Mouse (Mus musculus) kidney, postnatal 14 days (tissue): ENCODE measurements around the gene Trub2.
A peak's percentile ranks its signal among the peaks of the same experiment; 100 is the strongest.

Experiments used
- DNase-seq: peaks from one replicate; pipeline ENCODE4 v3.0.0; 2022; ENCODE audit warnings: mixed read lengths

The Trub2 gene

GRCm38 (mm10) chr2:29771611-29772461 is 16.5 kb downstream of the Trub2 start:
- no peak for DNase-seq

- no peak for DNase-seq
These were observed 18.1 kb downstream of the Trub2 start for GRCm38 (mm10) chr2:29770162-29770561.

- DNase-seq: no peak
These were observed 19.4 kb downstream of the Trub2 start for GRCm38 (mm10) chr2:29768901-29769300.

GRCm38 (mm10) chr2:29767976-29768709 is 20.2 kb downstream of the Trub2 start:
- peak; percentile 71 for DNase-seq

- peak; percentile 75 for DNase-seq
These were observed 23.5 kb downstream of the Trub2 start for GRCm38 (mm10) chr2:29764831-29765230.

GRCm38 (mm10) chr2:29755693-29756092 is 32.6 kb downstream of the Trub2 start:
- DNase-seq: no peak

- DNase-seq: no peak
These were observed 35.9 kb downstream of the Trub2 start for GRCm38 (mm10) chr2:29752397-29752796.

GRCm38 (mm10) chr2:29751497-29751896 is 36.8 kb downstream of the Trub2 start, which contains the start of gene Gm13420:
Gene Gm13420, minus strand, starts transcription at chr2:29751685.
- peak; percentile 86 for DNase-seq

GRCm38 (mm10) chr2:29748499-29748898 is 39.8 kb downstream of the Trub2 start:
- no peak for DNase-seq

- no peak for DNase-seq
These were observed 40.5 kb downstream of the Trub2 start for GRCm38 (mm10) chr2:29747852-29748251.

GRCm38 (mm10) chr2:29747188-29747782 is 41.0 kb downstream of the Trub2 start:
- no peak for DNase-seq

- peak; percentile 41 for DNase-seq
These were observed 44.0 kb downstream of the Trub2 start for GRCm38 (mm10) chr2:29744256-29744655.

GRCm38 (mm10) chr2:29741207-29741606 is 47.1 kb downstream of the Trub2 start:
- no peak for DNase-seq

GRCm38 (mm10) chr2:29739368-29739767 is 48.9 kb downstream of the Trub2 start:
- no peak for DNase-seq

GRCm38 (mm10) chr2:29738799-29739198 is 49.5 kb downstream of the Trub2 start:
- DNase-seq: no peak

- no peak for DNase-seq
These were observed 50.9 kb downstream of the Trub2 start for GRCm38 (mm10) chr2:29737209-29737925.

- no peak for DNase-seq
These were observed 52.6 kb downstream of the Trub2 start for GRCm38 (mm10) chr2:29735708-29736107.

GRCm38 (mm10) chr2:29733348-29733747 is 55.0 kb downstream of the Trub2 start:
- no peak for DNase-seq

GRCm38 (mm10) chr2:29732559-29732958 is 55.7 kb downstream of the Trub2 start:
- DNase-seq: peak; percentile 30

GRCm38 (mm10) chr2:29731545-29731944 is 56.8 kb downstream of the Trub2 start:
- DNase-seq: peak; percentile 70

GRCm38 (mm10) chr2:29729500-29729899 is 58.8 kb downstream of the Trub2 start:
- no peak for DNase-seq

GRCm38 (mm10) chr2:29724664-29725365 is 63.5 kb downstream of the Trub2 start:
- no peak for DNase-seq
